Mouse (Mus musculus) brain, embryonic 14.5 days (tissue): ENCODE results near the gene Dhrs3.

ENCODE experiments used
- CTCF ChIP-seq: fragments of 200-500 bp; IDR thresholded peaks from 2 replicates; pipeline ENCODE4 v1.5.1; 2012; ENCODE audit warnings: inconsistent platforms, mild to moderate bottlenecking, moderate library complexity, borderline replicate concordance; ENCODE audit not compliant: insufficient read depth, insufficient read length; ENCODE audit errors: extremely low read depth
- POLR2A ChIP-seq: fragments of 200-500 bp; IDR thresholded peaks from 2 replicates; pipeline ENCODE4 v1.6.1; 2012; ENCODE audit warnings: mild to moderate bottlenecking, inconsistent platforms, borderline replicate concordance; ENCODE audit not compliant: poor library complexity, insufficient read depth, insufficient read length, severe bottlenecking; ENCODE audit errors: extremely low read depth

DNA sequence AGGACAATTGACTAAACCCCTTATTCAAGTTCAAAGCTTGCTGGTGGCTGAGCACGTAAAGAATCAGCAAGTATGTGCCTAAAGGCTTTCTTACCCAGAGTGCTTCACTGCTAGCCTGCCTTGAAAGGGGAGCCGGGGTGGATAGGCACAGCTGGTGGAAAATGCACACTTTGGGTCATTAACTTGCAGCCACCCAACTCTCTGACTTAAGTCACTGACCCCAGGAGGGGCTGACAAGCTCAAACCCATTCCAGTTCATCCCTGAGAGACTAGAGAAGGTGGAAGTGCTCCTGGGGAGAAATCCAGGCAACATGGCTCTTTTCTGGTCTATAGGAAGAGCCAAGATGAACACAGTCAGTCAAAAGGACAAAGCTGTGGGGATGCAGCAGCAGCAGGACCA is 82.9 kb downstream of the Dhrs3 start:
- no peak for TF ChIP-seq CTCF
- no peak for TF ChIP-seq POLR2A
